Mouse (Mus musculus) liver, embryonic 14.5 days (tissue): ENCODE measurements around the gene Pgghg. TPM values are rescaled to one million over a fixed set of nuclear protein-coding genes. Genes with fewer than 3 reads are reported as not detected.

Source experiments
- ATAC-seq: fragments of 200-750 bp; cut with Nextera tagmentation; 2 replicates; pipeline ENCODE4 v1.8.0; 2017; ENCODE audit warnings: moderate number of reproducible peaks, mild to moderate bottlenecking, moderate library complexity; ENCODE audit not compliant: insufficient read depth
- DNase-seq, 3 experiments: peaks; one replicate each; pipeline ENCODE4 v3.0.0-alpha.2; 2012 to 2013; ENCODE audit warnings: low read depth in 3 of 3, low spot score in 3 of 3
- H3K27ac ChIP-seq: fragments of 300-500 bp; sonication (generic); 2 replicates; pipeline ENCODE4 v1.5.1; 2014; ENCODE audit warnings: moderate library complexity, mild to moderate bottlenecking, control low read depth, inconsistent platforms
- H3K27me3 ChIP-seq: fragments of 300-500 bp; sonication (generic); 2 replicates; pipeline ENCODE4 v1.6.1; 2014; ENCODE audit warnings: mild to moderate bottlenecking, low read length, moderate library complexity; ENCODE audit not compliant: control insufficient read depth, insufficient read depth
- H3K36me3 ChIP-seq: fragments of 300-500 bp; sonication (generic); replicated peaks from 2 replicates; pipeline ENCODE4 v1.6.1; 2014; ENCODE audit warnings: low read depth; ENCODE audit not compliant: control insufficient read depth, insufficient read depth
- H3K4me1 ChIP-seq, 2 experiments: fragments of 200-500 bp in 1 of 2; fragments of 300-500 bp in 1 of 2; sonication (generic) in 1 of 2; replicated peaks; 2 replicates each; pipeline ENCODE4 v1.6.1; 2012 to 2014; ENCODE audit warnings: antibody characterized with exemption in 1 of 2, inconsistent platforms in 1 of 2, low read length in 1 of 2; ENCODE audit not compliant: control insufficient read depth in 2 of 2, insufficient read depth in 2 of 2
- H3K4me2 ChIP-seq: fragments of 300-500 bp; sonication (generic); 2 replicates; pipeline ENCODE4 v1.6.1; 2014; ENCODE audit warnings: low read depth, mild to moderate bottlenecking, control low read depth, moderate library complexity
- H3K4me3 ChIP-seq, 2 experiments: fragments of 200-500 bp in 1 of 2; fragments of 300-500 bp in 1 of 2; sonication (generic) in 1 of 2; 2 replicates each; pipeline ENCODE4 v1.5.1; 2012 to 2014; ENCODE audit warnings: low read depth in 2 of 2, low read length in 2 of 2, mild to moderate bottlenecking in 2 of 2, control low read depth in 1 of 2, inconsistent platforms in 1 of 2, moderate library complexity in 1 of 2; ENCODE audit not compliant: insufficient read depth in 1 of 2
- H3K9ac ChIP-seq: fragments of 300-500 bp; sonication (generic); replicated peaks from 2 replicates; pipeline ENCODE4 v1.6.1; 2014; ENCODE audit warnings: mild to moderate bottlenecking, control low read depth, moderate library complexity
- H3K9me3 ChIP-seq: fragments of 300-500 bp; sonication (generic); 2 replicates; pipeline ENCODE4 v1.6.1; 2016; ENCODE audit warnings: low read length, mixed read lengths; ENCODE audit not compliant: control insufficient read depth
- CTCF ChIP-seq: IDR thresholded peaks from 2 replicates; pipeline ENCODE4 v1.5.1; 2016; ENCODE audit warnings: antibody characterized with exemption, low read depth, control low read depth
- EP300 ChIP-seq: IDR thresholded peaks from 2 replicates; pipeline ENCODE4 v1.6.1; 2016; ENCODE audit warnings: antibody characterized with exemption, low read depth
- WGBS: fragments of 180-500 bp; shearing (Covaris S2); extraction: QIAGEN DNeasy Blood & Tissue Kit; methylation state at CpG from one replicate; pipeline ENCODE4 v1.1.7; 2014; ENCODE audit not compliant: insufficient replicate concordance; 5-methylcytosine and 5-hydroxymethylcytosine counted together
- polyA plus RNA-seq, 2 experiments: library from polyadenylated mRNA; depleted of rRNA in 1 of 2; stranded (reverse) in 1 of 2; unstranded in 1 of 2; fragments of >200 nt; fragmentation: Nextera tagmentation in 1 of 2; extraction: Ambion mirVana in 1 of 2; gene quantifications; 2 replicates each; pipeline versions ENCODE4 v1.2.1 to v1.2.3; 2012 to 2014

The Pgghg gene
- 7.2 TPM in 2 replicates for polyA plus RNA-seq (2012; rRNA removed)
- polyA plus RNA-seq (2014; fragmentation: Nextera tagmentation; extraction: Ambion mirVana): 4.5 and 4.9 TPM in 2 replicates

- H3K27ac ChIP-seq: peak within 1 kb of the TSS; percentile 53
- peak within 1 kb of the TSS; percentile 55 to 79 for H3K4me3 ChIP-seq
- 1% methylated on average over 33 of the region's 33 CpGs for WGBS
- DNase-seq: peak; percentile 57 to 62 (median 61)
- peaks cover 0 to 11% of the 10 kb centered on the region in 2 experiments; a peak in 2 of 4 replicates for H3K4me1 ChIP-seq
- H3K4me2 ChIP-seq: peak within 1 kb of the TSS; percentile 65
- peak within 1 kb of the TSS; percentile 71 for H3K9ac ChIP-seq
- H3K9me3 ChIP-seq: no peaks in the 10 kb centered on the region
- no peaks in the 10 kb centered on the region; the same call in none of the 2 replicates for H3K27me3 ChIP-seq
- TF ChIP-seq EP300 (no peak), CTCF (peak; percentile 96)
- no peaks in the 10 kb centered on the region; the same call in 1 of the 2 replicates for H3K36me3 ChIP-seq
- ATAC-seq: peak; percentile 89
Measured at GRCm38 (mm10) chr7:140941222-140942051, at the start of gene Pgghg. Gene Pgghg, plus strand, starts transcription at chr7:140941391.

- Histone ChIP-seq H3K27ac (no peak overlapping the region), H3K4me1 (no peaks in the 10 kb centered on the region), H3K36me3 (peaks cover 33% of the 10 kb centered on the region), H3K4me3 (no peak overlapping the region), H3K4me2 (no peak overlapping the region), H3K9ac (no peak overlapping the region), H3K27me3 (no peaks in the 10 kb centered on the region), H3K9me3 (no peaks in the 10 kb centered on the region)
- WGBS: 77% methylated on average over 7 of the region's 7 CpGs
- DNase-seq (no peak), ATAC-seq (no peak)
- TF ChIP-seq CTCF (no peak), EP300 (no peak)
Measured at GRCm38 (mm10) chr7:140894031-140894430, 47.2 kb upstream of the Pgghg start.

- TF ChIP-seq CTCF (no peak), EP300 (no peak)
- no peak overlapping the region for H3K27ac ChIP-seq
- ATAC-seq (no peak), DNase-seq (no peak)
- no peaks in the 10 kb centered on the region for H3K9me3 ChIP-seq
- no peaks in the 10 kb centered on the region for H3K27me3 ChIP-seq
- H3K9ac ChIP-seq: no peak overlapping the region
- H3K36me3 ChIP-seq: peaks cover 27% of the 10 kb centered on the region
- no peaks in the 10 kb centered on the region for H3K4me1 ChIP-seq
- no peak overlapping the region for H3K4me2 ChIP-seq
- WGBS: 84% methylated on average over 3 of the region's 3 CpGs
- no peak overlapping the region for H3K4me3 ChIP-seq
Measured at GRCm38 (mm10) chr7:140894611-140895010, 46.6 kb upstream of the Pgghg start.

- DNase-seq: no peak
- Histone ChIP-seq H3K27me3 (no peaks in the 10 kb centered on the region), H3K4me1 (no peaks in the 10 kb centered on the region), H3K4me3 (no peak overlapping the region), H3K27ac (no peak overlapping the region), H3K36me3 (peaks cover 11% of the 10 kb centered on the region), H3K9ac (no peak overlapping the region), H3K9me3 (no peaks in the 10 kb centered on the region), H3K4me2 (no peak overlapping the region)
- 77% methylated on average over 7 of the region's 7 CpGs for WGBS
- ATAC-seq: no peak
- TF ChIP-seq EP300 (no peak), CTCF (no peak)
Measured at GRCm38 (mm10) chr7:140897863-140898262, 43.3 kb upstream of the Pgghg start.

GRCm38 (mm10) chr7:140899121-140899520, 42.1 kb upstream of the Pgghg start:
- DNase-seq: no peak
- WGBS: 69% methylated on average over 3 of the region's 3 CpGs
- no peak overlapping the region for H3K27ac ChIP-seq

More at GRCm38 (mm10) chr7:140899121-140899520, 42.1 kb upstream of the Pgghg start:
- Histone ChIP-seq H3K4me2 (no peak overlapping the region), H3K4me1 (no peaks in the 10 kb centered on the region), H3K27me3 (no peaks in the 10 kb centered on the region), H3K9me3 (no peaks in the 10 kb centered on the region), H3K4me3 (no peak overlapping the region), H3K36me3 (peaks cover 9% of the 10 kb centered on the region), H3K9ac (no peak overlapping the region)
- no peak for TF ChIP-seq CTCF
- no peak for TF ChIP-seq EP300
- no peak for ATAC-seq
